Mouse (Mus musculus): ENCODE measurements at regions not wholly inside any gene's neighbourhood (a gene's known extent, or its start where the extent isn't known, plus 50 kb on each side); places are given as distances from the start of the nearest gene placed in this dataset.
A peak's percentile ranks its signal among the peaks of the same experiment; 100 is the strongest.

- H3K4me3 ChIP-seq = no peak overlapping the region
- H3K27me3 ChIP-seq (ENCODE audit: insufficient read depth, poor library complexity, severe bottlenecking) = no peaks in the 10 kb centered on the region
- DNase-seq (ENCODE audit: low spot score) = no peak
- WGBS = 81% methylated on average over 3 of the region's 3 CpGs
- no peaks in the 10 kb centered on the region for H3K9me3 ChIP-seq
- no peaks in the 10 kb centered on the region for H3K36me3 ChIP-seq
- H3K27ac ChIP-seq = no peak overlapping the region
- H3K4me1 ChIP-seq = no peaks in the 10 kb centered on the region
Observed at GRCm38 (mm10) chr15:52905231-52905630, 979.5 kb upstream of the Gm7489 start.

GRCm38 (mm10) chr15:52907217-52907616 is 977.5 kb upstream of the Gm7489 start:
- Histone ChIP-seq H3K27ac (no peak overlapping the region), H3K36me3 (no peaks in the 10 kb centered on the region), H3K4me1 (no peaks in the 10 kb centered on the region), H3K9me3 (no peaks in the 10 kb centered on the region), H3K4me3 (no peak overlapping the region), H3K27me3 (ENCODE audit: insufficient read depth, poor library complexity, severe bottlenecking) (no peaks in the 10 kb centered on the region)
- WGBS = 43% methylated on average over 1 of the region's 1 CpGs
- no peak for DNase-seq (ENCODE audit: low spot score)

GRCm38 (mm10) chr15:52922277-52922676 is 962.4 kb upstream of the Gm7489 start:
- Histone ChIP-seq H3K27ac (no peak overlapping the region), H3K9me3 (peaks cover 4% of the 10 kb centered on the region), H3K27me3 (ENCODE audit: insufficient read depth, poor library complexity, severe bottlenecking) (no peaks in the 10 kb centered on the region), H3K4me1 (no peaks in the 10 kb centered on the region), H3K4me3 (no peak overlapping the region), H3K36me3 (no peaks in the 10 kb centered on the region)
- 88% methylated on average over 1 of the region's 1 CpGs for WGBS
- DNase-seq (ENCODE audit: low spot score) = no peak

GRCm38 (mm10) chr15:52928408-52928807 is 956.3 kb upstream of the Gm7489 start:
- WGBS = 59% methylated on average over 3 of the region's 3 CpGs
- H3K9me3 ChIP-seq = no peaks in the 10 kb centered on the region
- no peak overlapping the region for H3K27ac ChIP-seq
- no peak for DNase-seq (ENCODE audit: low spot score)
- no peaks in the 10 kb centered on the region for H3K4me1 ChIP-seq
- no peak overlapping the region for H3K4me3 ChIP-seq
- no peaks in the 10 kb centered on the region for H3K36me3 ChIP-seq
- H3K27me3 ChIP-seq (ENCODE audit: insufficient read depth, poor library complexity, severe bottlenecking) = no peaks in the 10 kb centered on the region

GRCm38 (mm10) chr15:52937138-52937537 is 947.6 kb upstream of the Gm7489 start:
- WGBS = 83% methylated on average over 2 of the region's 2 CpGs
- Histone ChIP-seq H3K4me3 (no peak overlapping the region), H3K9me3 (no peaks in the 10 kb centered on the region), H3K36me3 (no peaks in the 10 kb centered on the region), H3K4me1 (no peaks in the 10 kb centered on the region), H3K27ac (no peak overlapping the region), H3K27me3 (ENCODE audit: insufficient read depth, poor library complexity, severe bottlenecking) (no peaks in the 10 kb centered on the region)
- no peak for DNase-seq (ENCODE audit: low spot score)

- Histone ChIP-seq H3K36me3 (no peaks in the 10 kb centered on the region), H3K27me3 (ENCODE audit: insufficient read depth, poor library complexity, severe bottlenecking) (no peaks in the 10 kb centered on the region), H3K9me3 (no peaks in the 10 kb centered on the region), H3K27ac (no peak overlapping the region), H3K4me1 (no peaks in the 10 kb centered on the region), H3K4me3 (no peak overlapping the region)
- DNase-seq (ENCODE audit: low spot score) = no peak
- WGBS = 76% methylated on average over 4 of the region's 4 CpGs
Observed at GRCm38 (mm10) chr15:52944592-52944991, 940.1 kb upstream of the Gm7489 start.

- H3K27me3 ChIP-seq (ENCODE audit: insufficient read depth, poor library complexity, severe bottlenecking) = no peaks in the 10 kb centered on the region
- DNase-seq (ENCODE audit: low spot score) = no peak
- H3K9me3 ChIP-seq = no peaks in the 10 kb centered on the region
- 79% methylated on average over 4 of the region's 4 CpGs for WGBS
- no peaks in the 10 kb centered on the region for H3K36me3 ChIP-seq
- H3K4me1 ChIP-seq = no peaks in the 10 kb centered on the region
- no peak overlapping the region for H3K27ac ChIP-seq
- no peak overlapping the region for H3K4me3 ChIP-seq
Observed at GRCm38 (mm10) chr15:52948196-52948595, 936.5 kb upstream of the Gm7489 start.

- H3K4me1 ChIP-seq = no peaks in the 10 kb centered on the region
- WGBS = 65% methylated on average over 1 of the region's 1 CpGs
- H3K27me3 ChIP-seq (ENCODE audit: insufficient read depth, poor library complexity, severe bottlenecking) = no peaks in the 10 kb centered on the region
- H3K27ac ChIP-seq = no peak overlapping the region
- no peak overlapping the region for H3K4me3 ChIP-seq
- no peak for DNase-seq (ENCODE audit: low spot score)
- no peaks in the 10 kb centered on the region for H3K9me3 ChIP-seq
- H3K36me3 ChIP-seq = no peaks in the 10 kb centered on the region
Observed at GRCm38 (mm10) chr15:52953480-52953879, 931.2 kb upstream of the Gm7489 start.

GRCm38 (mm10) chr15:52954715-52955593 is 929.8 kb upstream of the Gm7489 start:
- 75% methylated on average over 7 of the region's 7 CpGs for WGBS

GRCm38 (mm10) chr15:52959711-52960110 is 925.0 kb upstream of the Gm7489 start:
- no peak overlapping the region for H3K4me3 ChIP-seq
- no peak overlapping the region for H3K27ac ChIP-seq
- H3K9me3 ChIP-seq = no peaks in the 10 kb centered on the region
- no peaks in the 10 kb centered on the region for H3K27me3 ChIP-seq (ENCODE audit: insufficient read depth, poor library complexity, severe bottlenecking)
- no peak for DNase-seq (ENCODE audit: low spot score)
- WGBS = 78% methylated on average over 2 of the region's 2 CpGs
- no peaks in the 10 kb centered on the region for H3K4me1 ChIP-seq
- H3K36me3 ChIP-seq = no peaks in the 10 kb centered on the region

More at GRCm38 (mm10) chr15:52954715-52955593, 929.8 kb upstream of the Gm7489 start:
- no peak for DNase-seq (ENCODE audit: low spot score)
- Histone ChIP-seq H3K4me1 (no peaks in the 10 kb centered on the region), H3K27ac (no peak overlapping the region), H3K4me3 (no peak overlapping the region), H3K9me3 (no peaks in the 10 kb centered on the region), H3K27me3 (ENCODE audit: insufficient read depth, poor library complexity, severe bottlenecking) (no peaks in the 10 kb centered on the region), H3K36me3 (no peaks in the 10 kb centered on the region)

- Histone ChIP-seq H3K4me1 (no peaks in the 10 kb centered on the region), H3K36me3 (no peaks in the 10 kb centered on the region), H3K4me3 (no peak overlapping the region), H3K27me3 (ENCODE audit: insufficient read depth, poor library complexity, severe bottlenecking) (no peaks in the 10 kb centered on the region), H3K27ac (no peak overlapping the region), H3K9me3 (no peaks in the 10 kb centered on the region)
- 86% methylated on average over 3 of the region's 3 CpGs for WGBS
- DNase-seq (ENCODE audit: low spot score) = no peak
Observed at GRCm38 (mm10) chr15:52961491-52961890, 923.2 kb upstream of the Gm7489 start.

- H3K9me3 ChIP-seq = no peaks in the 10 kb centered on the region
- DNase-seq (ENCODE audit: low spot score) = no peak
- H3K27me3 ChIP-seq (ENCODE audit: insufficient read depth, poor library complexity, severe bottlenecking) = no peaks in the 10 kb centered on the region
- H3K36me3 ChIP-seq = no peaks in the 10 kb centered on the region
- no peak overlapping the region for H3K4me3 ChIP-seq
- H3K4me1 ChIP-seq = peaks cover 10% of the 10 kb centered on the region
- H3K27ac ChIP-seq = no peak overlapping the region
- 63% methylated on average over 2 of the region's 2 CpGs for WGBS
Observed at GRCm38 (mm10) chr15:52963918-52964317, 920.8 kb upstream of the Gm7489 start.

GRCm38 (mm10) chr15:52964403-52964802 is 920.3 kb upstream of the Gm7489 start:
- 70% methylated on average over 1 of the region's 1 CpGs for WGBS
- no peaks in the 10 kb centered on the region for H3K27me3 ChIP-seq (ENCODE audit: insufficient read depth, poor library complexity, severe bottlenecking)
- no peaks in the 10 kb centered on the region for H3K9me3 ChIP-seq
- H3K27ac ChIP-seq = no peak overlapping the region
- DNase-seq (ENCODE audit: low spot score) = no peak
- no peak overlapping the region for H3K4me3 ChIP-seq
- H3K4me1 ChIP-seq = peaks cover 10% of the 10 kb centered on the region
- H3K36me3 ChIP-seq = no peaks in the 10 kb centered on the region

- 3% methylated on average over 4 of the region's 4 CpGs for WGBS
- H3K4me3 ChIP-seq = no peak overlapping the region
- DNase-seq (ENCODE audit: low spot score) = peak; percentile 88
Observed at GRCm38 (mm10) chr15:52967801-52968235, 916.9 kb upstream of the Gm7489 start.

More at GRCm38 (mm10) chr15:52967801-52968235, 916.9 kb upstream of the Gm7489 start:
- Histone ChIP-seq H3K4me1 (peaks cover 10% of the 10 kb centered on the region), H3K36me3 (no peaks in the 10 kb centered on the region), H3K27me3 (ENCODE audit: insufficient read depth, poor library complexity, severe bottlenecking) (no peaks in the 10 kb centered on the region), H3K27ac (no peak overlapping the region), H3K9me3 (no peaks in the 10 kb centered on the region)

Measured in heart, embryonic 10.5 days (tissue).